8 mouse cellular contexts compared by ENCODE assay signal in genomic region chr4:155694482-155695401, GRCm38 (mm10). TPM values are rescaled to one million over a fixed set of nuclear protein-coding genes. Genes with fewer than 3 reads are reported as not detected.
DNase-seq lines count a peak whose midpoint lies in the region; ATAC-seq and TF ChIP-seq lines count a peak whose summit lies in the region.

No protein-coding gene starts in this region.

- H3K4me3 ChIP-seq in bone marrow macrophage, adult 2 months (ENCODE audit: insufficient read depth, low read length), result peak overlapping the region; percentile 73
- peak overlapping the region; percentile 79 for H3K4me3 ChIP-seq in forebrain, embryonic 12.5 days (replicated peaks)
- peak overlapping the region; percentile 61 for H3K4me3 ChIP-seq in liver, embryonic 16.5 days (ENCODE audit: low read depth, low read length)
- peak overlapping the region; percentile 77 for H3K4me3 ChIP-seq in neural tube, embryonic 12.5 days
- peak overlapping the region; percentile 71 for H3K4me3 ChIP-seq in stomach, embryonic 16.5 days (replicated peaks; ENCODE audit: low read length)

- H3K4me2 ChIP-seq in forebrain, embryonic 12.5 days, result peak overlapping the region; percentile 88
- peak overlapping the region; percentile 76 for H3K4me2 ChIP-seq in liver, embryonic 16.5 days (ENCODE audit: low read depth, low read length)
- H3K4me2 ChIP-seq in neural tube, embryonic 12.5 days (replicated peaks), result peak overlapping the region; percentile 93
- peak overlapping the region; percentile 98 for H3K4me2 ChIP-seq in stomach, embryonic 16.5 days (ENCODE audit: low read depth, low read length)

- no peaks in the 10 kb centered on the region for H3K36me3 ChIP-seq in forebrain, embryonic 12.5 days (replicated peaks)
- H3K36me3 ChIP-seq in liver, embryonic 16.5 days (ENCODE audit: control insufficient read depth, insufficient read depth), result no peaks in the 10 kb centered on the region
- no peaks in the 10 kb centered on the region for H3K36me3 ChIP-seq in neural tube, embryonic 12.5 days
- H3K36me3 ChIP-seq in stomach, embryonic 16.5 days (ENCODE audit: control insufficient read depth, insufficient read depth, low read length), result no peaks in the 10 kb centered on the region

- H3K9ac ChIP-seq in forebrain, embryonic 12.5 days, result peak overlapping the region; percentile 71
- peak overlapping the region; percentile 40; the same call in 1 of the 2 replicates for H3K9ac ChIP-seq in liver, embryonic 16.5 days (ENCODE audit: low read depth, low read length)
- peak overlapping the region; percentile 83 for H3K9ac ChIP-seq in neural tube, embryonic 12.5 days
- peak overlapping the region; percentile 90 for H3K9ac ChIP-seq in stomach, embryonic 16.5 days (ENCODE audit: low read length)

- peaks cover 30% of the 10 kb centered on the region for H3K4me1 ChIP-seq in bone marrow macrophage, adult 2 months (ENCODE audit: control insufficient read depth, insufficient read depth, low read length)
- H3K4me1 ChIP-seq in forebrain, embryonic 12.5 days, result peaks cover 23% of the 10 kb centered on the region; the same call in 1 of the 2 replicates
- H3K4me1 ChIP-seq in liver, embryonic 16.5 days (ENCODE audit: control insufficient read depth, low read depth, low read length), result no peaks in the 10 kb centered on the region; the same call in none of the 2 replicates
- peaks cover 20% of the 10 kb centered on the region for H3K4me1 ChIP-seq in neural tube, embryonic 12.5 days
- peaks cover 20% of the 10 kb centered on the region for H3K4me1 ChIP-seq in stomach, embryonic 16.5 days (ENCODE audit: control insufficient read depth, insufficient read depth, low read length)

- H3K27me3 ChIP-seq in forebrain, embryonic 12.5 days, result peaks cover 50% of the 10 kb centered on the region
- peaks cover 41% of the 10 kb centered on the region for H3K27me3 ChIP-seq in liver, embryonic 16.5 days (ENCODE audit: control insufficient read depth, insufficient read depth, low read depth, low read length)
- H3K27me3 ChIP-seq in neural tube, embryonic 12.5 days (replicated peaks), result peaks cover 21% of the 10 kb centered on the region
- no peaks in the 10 kb centered on the region; the same call in 1 of the 2 replicates for H3K27me3 ChIP-seq in stomach, embryonic 16.5 days (ENCODE audit: control insufficient read depth, insufficient read depth, low read length)

- 0 out of 2 replicates have a peak, but pooled peaks cover 3% of the 10 kb centered on the region for H3K9me3 ChIP-seq in forebrain, embryonic 12.5 days
- H3K9me3 ChIP-seq in liver, embryonic 16.5 days (replicated peaks; ENCODE audit: control insufficient read depth, low read length), result no peaks in the 10 kb centered on the region
- no peaks in the 10 kb centered on the region for H3K9me3 ChIP-seq in neural tube, embryonic 12.5 days
- H3K9me3 ChIP-seq in stomach, embryonic 16.5 days (replicated peaks; ENCODE audit: control insufficient read depth, low read length), result no peaks in the 10 kb centered on the region

- TF ChIP-seq POLR2A in bone marrow macrophage, adult 2 months (IDR thresholded peaks at IDR 0.05; ENCODE audit: borderline replicate concordance, low read depth, low read length), result no peak

- H3K27ac ChIP-seq in bone marrow macrophage, adult 2 months (ENCODE audit: insufficient read depth, low read depth, low read length), result peak overlapping the region; percentile 15
- H3K27ac ChIP-seq in forebrain, embryonic 12.5 days, result peak overlapping the region; percentile 71; the same call in 1 of the 2 replicates
- H3K27ac ChIP-seq in liver, embryonic 16.5 days (ENCODE audit: low read length), result no peak overlapping the region
- H3K27ac ChIP-seq in neural tube, embryonic 12.5 days, result peak overlapping the region; percentile 66; the same call in 1 of the 2 replicates
- no peak overlapping the region; the same call in 1 of the 2 replicates for H3K27ac ChIP-seq in stomach, embryonic 16.5 days (ENCODE audit: low read length)

- no peak for TF ChIP-seq CTCF in bone marrow macrophage, adult 2 months (IDR thresholded peaks at IDR 0.05; ENCODE audit: low read depth, low read length)

- WGBS in forebrain, embryonic 12.5 days, result 1% methylated on average over 91 of the region's 92 CpGs
- WGBS in liver, embryonic 16.5 days (ENCODE audit: insufficient replicate concordance), result 2% methylated on average over 92 of the region's 92 CpGs
- under 1% methylated on average over 92 of the region's 92 CpGs for WGBS in neural tube, embryonic 12.5 days
- 1% methylated on average over 92 of the region's 92 CpGs for WGBS in stomach, embryonic 16.5 days

- ATAC-seq in CD4-positive, CD25-positive, alpha-beta regulatory T cell, adult 4 months, result peak; percentile 92
- ATAC-seq in forebrain, embryonic 12.5 days (ENCODE audit: low FRiP score), result peak; percentile 75
- 0 out of 2 replicates have a peak, but pooled peaks have one; percentile 9 for ATAC-seq in liver, embryonic 16.5 days (ENCODE audit: low read depth)
- peak; percentile 60 for ATAC-seq in neural tube, embryonic 12.5 days (ENCODE audit: low FRiP score, low read depth)
- peak; percentile 68 for ATAC-seq in stomach, embryonic 16.5 days (ENCODE audit: insufficient read depth, low FRiP score)

- DNase-seq in heart, postnatal 10 days, result peak; percentile 73 to 74
- peak; percentile 69 to 82 for DNase-seq in kidney, postnatal 4 days

- intact Hi-C loops in heart, postnatal 10 days (cut with DNase I), result no loop called here

RNA-seq across cellular contexts. Expression of gene Fndc10, which starts 0.6 kb away (rescaled TPM):
- 1 to 10 TPM in 1 of 2 experiments, under 1 TPM in 1; 0.59 to 1.4 TPM for polyA plus RNA-seq in CD4-positive, CD25-positive, alpha-beta regulatory T cell, adult 4 months (2017; shearing (Covaris generic))
- 1.0 and 1.6 TPM in 2 replicates for polyA plus RNA-seq in bone marrow macrophage, adult 2 months (2012; ENCODE audit: insufficient read depth, insufficient read length, missing spikeins)
- polyA plus RNA-seq in forebrain, embryonic 12.5 days (2016; fragmentation: Nextera tagmentation; extraction: Ambion mirVana), result 2.4 and 5.9 TPM in 2 replicates
- total RNA-seq in heart, postnatal 10 days (2021), result 1 to 10 TPM; 2.9 to 4.3 TPM
- polyA plus RNA-seq in liver, embryonic 16.5 days (2015; fragmentation: Nextera tagmentation; extraction: Ambion mirVana), result 0.04 and 0.08 TPM in 2 replicates
- polyA plus RNA-seq in neural tube, embryonic 12.5 days (2016; fragmentation: Nextera tagmentation; extraction: Ambion mirVana), result 10.6 and 11.6 TPM in 2 replicates
- polyA plus RNA-seq in stomach, embryonic 16.5 days (2015; fragmentation: Nextera tagmentation; extraction: Ambion mirVana), result 2.5 and 2.8 TPM in 2 replicates

RNA-seq across cellular contexts. Expression of gene Ssu72, which starts 9.9 kb away (rescaled TPM):
- polyA plus RNA-seq in CD4-positive, CD25-positive, alpha-beta regulatory T cell, adult 4 months (2017; shearing (Covaris generic)), result 100 to 1,000 TPM; 153 to 164 TPM
- polyA plus RNA-seq in bone marrow macrophage, adult 2 months (2012; ENCODE audit: insufficient read depth, insufficient read length, missing spikeins), result 99.3 and 107 TPM in 2 replicates
- polyA plus RNA-seq in forebrain, embryonic 12.5 days (2016; fragmentation: Nextera tagmentation; extraction: Ambion mirVana), result 137 and 139 TPM in 2 replicates
- total RNA-seq in heart, postnatal 10 days (2021), result 10 to 100 TPM; 58.3 to 59.2 TPM
- polyA plus RNA-seq in liver, embryonic 16.5 days (2015; fragmentation: Nextera tagmentation; extraction: Ambion mirVana), result 44.5 and 48.3 TPM in 2 replicates
- polyA plus RNA-seq in neural tube, embryonic 12.5 days (2016; fragmentation: Nextera tagmentation; extraction: Ambion mirVana), result 151 and 160 TPM in 2 replicates
- polyA plus RNA-seq in stomach, embryonic 16.5 days (2015; fragmentation: Nextera tagmentation; extraction: Ambion mirVana), result 132 and 136 TPM in 2 replicates

RNA-seq across cellular contexts. Expression of gene Mib2, which starts 25.7 kb away (rescaled TPM):
- 1 to 10 TPM; 4.8 to 5.1 TPM for polyA plus RNA-seq in CD4-positive, CD25-positive, alpha-beta regulatory T cell, adult 4 months (2017; shearing (Covaris generic))
- polyA plus RNA-seq in bone marrow macrophage, adult 2 months (2012; ENCODE audit: insufficient read depth, insufficient read length, missing spikeins), result 39.9 and 48.7 TPM in 2 replicates
- polyA plus RNA-seq in forebrain, embryonic 12.5 days (2016; fragmentation: Nextera tagmentation; extraction: Ambion mirVana), result 30.7 and 35.8 TPM in 2 replicates
- total RNA-seq in heart, postnatal 10 days (2021), result 10 to 100 TPM; 21.9 to 22.5 TPM
- polyA plus RNA-seq in liver, embryonic 16.5 days (2015; fragmentation: Nextera tagmentation; extraction: Ambion mirVana), result 4.4 and 6.3 TPM in 2 replicates
- 33.8 and 38.1 TPM in 2 replicates for polyA plus RNA-seq in neural tube, embryonic 12.5 days (2016; fragmentation: Nextera tagmentation; extraction: Ambion mirVana)
- 23.3 and 23.8 TPM in 2 replicates for polyA plus RNA-seq in stomach, embryonic 16.5 days (2015; fragmentation: Nextera tagmentation; extraction: Ambion mirVana)

RNA-seq across cellular contexts. Expression of gene Tmem240, which starts 39.9 kb away (rescaled TPM):
- under 1 TPM in 1 of 2 experiments, not detected in 1; 0.24 TPM for polyA plus RNA-seq in CD4-positive, CD25-positive, alpha-beta regulatory T cell, adult 4 months (2017; shearing (Covaris generic))
- 1.3 and 1.4 TPM in 2 replicates for polyA plus RNA-seq in bone marrow macrophage, adult 2 months (2012; ENCODE audit: insufficient read depth, insufficient read length, missing spikeins)
- polyA plus RNA-seq in forebrain, embryonic 12.5 days (2016; fragmentation: Nextera tagmentation; extraction: Ambion mirVana), result 2.5 and 3.2 TPM in 2 replicates
- total RNA-seq in heart, postnatal 10 days (2021), result under 1 TPM; 0.47 to 0.69 TPM
- 0.13 TPM in 1 of 2 replicates, not detected in the other for polyA plus RNA-seq in liver, embryonic 16.5 days (2015; fragmentation: Nextera tagmentation; extraction: Ambion mirVana)
- polyA plus RNA-seq in neural tube, embryonic 12.5 days (2016; fragmentation: Nextera tagmentation; extraction: Ambion mirVana), result 6.2 and 6.5 TPM in 2 replicates
- polyA plus RNA-seq in stomach, embryonic 16.5 days (2015; fragmentation: Nextera tagmentation; extraction: Ambion mirVana), result 0.46 and 0.47 TPM in 2 replicates

RNA-seq across cellular contexts. Expression of gene Mmp23, which starts 41.6 kb away (rescaled TPM):
- not detected for polyA plus RNA-seq in CD4-positive, CD25-positive, alpha-beta regulatory T cell, adult 4 months (2017; shearing (Covaris generic))
- 0.64 and 1.9 TPM in 2 replicates for polyA plus RNA-seq in bone marrow macrophage, adult 2 months (2012; ENCODE audit: insufficient read depth, insufficient read length, missing spikeins)
- polyA plus RNA-seq in forebrain, embryonic 12.5 days (2016; fragmentation: Nextera tagmentation; extraction: Ambion mirVana), result 2.2 and 2.4 TPM in 2 replicates
- total RNA-seq in heart, postnatal 10 days (2021), result 10 to 100 TPM; 24.9 to 25.9 TPM
- 4.1 and 4.9 TPM in 2 replicates for polyA plus RNA-seq in liver, embryonic 16.5 days (2015; fragmentation: Nextera tagmentation; extraction: Ambion mirVana)
- polyA plus RNA-seq in neural tube, embryonic 12.5 days (2016; fragmentation: Nextera tagmentation; extraction: Ambion mirVana), result 3.9 and 4.3 TPM in 2 replicates
- polyA plus RNA-seq in stomach, embryonic 16.5 days (2015; fragmentation: Nextera tagmentation; extraction: Ambion mirVana), result 53.8 and 59.8 TPM in 2 replicates

Comparison
In these comparisons a context has a peak if more than half of its experiments do, and no peak if none do; other contexts are left out.
1. ATAC-seq: peak in every context shown above with its lines; median percentile 92 in CD4-positive, CD25-positive, alpha-beta regulatory T cell, adult 4 months; 75 in forebrain, embryonic 12.5 days; 68 in stomach, embryonic 16.5 days; 60 in neural tube, embryonic 12.5 days; 9 in liver, embryonic 16.5 days.
2. H3K27ac ChIP-seq: peak in bone marrow macrophage, adult 2 months (single experiment), forebrain, embryonic 12.5 days (single experiment) and neural tube, embryonic 12.5 days (single experiment); none in liver, embryonic 16.5 days (single experiment) and stomach, embryonic 16.5 days (single experiment).
3. H3K9ac ChIP-seq: peak in every context shown above with its lines; median percentile 90 in stomach, embryonic 16.5 days; 83 in neural tube, embryonic 12.5 days; 71 in forebrain, embryonic 12.5 days; 40 in liver, embryonic 16.5 days.
4. Peak in every context shown above with its lines, with median percentiles within 50 percentile points of each other: H3K4me3 ChIP-seq and H3K4me2 ChIP-seq.